ENCODE assay signal across 8 mouse cellular contexts in genomic region chr12:65036190-65036870, GRCm38 (mm10). TPM values are rescaled to one million over a fixed set of nuclear protein-coding genes. Genes with fewer than 3 reads are reported as not detected.
DNase-seq lines count a peak whose midpoint lies in the region; ATAC-seq and TF ChIP-seq lines count a peak whose summit lies in the region.

Gene Prpf39, plus strand, starts transcription at chr12:65036333.

- H3K36me3 ChIP-seq in hindbrain, postnatal 0 days (ENCODE audit: insufficient read depth, low read length), result no peaks in the 10 kb centered on the region

- peak within 1 kb of the TSS; percentile 72 for H3K4me2 ChIP-seq in hindbrain, postnatal 0 days (ENCODE audit: low read depth, low read length)

- no peaks in the 10 kb centered on the region for H3K27me3 ChIP-seq in hindbrain, postnatal 0 days (ENCODE audit: insufficient read depth, low read length)

- TF ChIP-seq CTCF in gastrocnemius, adult 2 months (IDR thresholded peaks at IDR 0.05), result no peak; the same call in 1 of the 2 replicates
- no peak for TF ChIP-seq CTCF in hindbrain, postnatal 0 days (IDR thresholded peaks at IDR 0.05; ENCODE audit: low read depth)
- TF ChIP-seq CTCF in left cerebral cortex, adult 2 months (IDR thresholded peaks at IDR 0.05), result no peak; the same call in 1 of the 2 replicates

- H3K9me3 ChIP-seq in hindbrain, postnatal 0 days (ENCODE audit: low read length), result no peaks in the 10 kb centered on the region

- H3K4me3 ChIP-seq in gastrocnemius, adult 2 months, result peak within 1 kb of the TSS; percentile 91
- H3K4me3 ChIP-seq in hindbrain, postnatal 0 days (ENCODE audit: low read length), result peak within 1 kb of the TSS; percentile 95
- H3K4me3 ChIP-seq in left cerebral cortex, adult 2 months, result peak within 1 kb of the TSS; percentile 68

- H3K9ac ChIP-seq in hindbrain, postnatal 0 days (replicated peaks; ENCODE audit: low read length), result peak within 1 kb of the TSS; percentile 88

- H3K4me1 ChIP-seq in hindbrain, postnatal 0 days (ENCODE audit: insufficient read depth, low read length), result peaks cover 14% of the 10 kb centered on the region; the same call in 1 of the 2 replicates

- H3K27ac ChIP-seq in gastrocnemius, adult 2 months, result peak within 1 kb of the TSS; percentile 98
- peak within 1 kb of the TSS; percentile 85 for H3K27ac ChIP-seq in hindbrain, postnatal 0 days
- peak within 1 kb of the TSS; percentile 84 for H3K27ac ChIP-seq in left cerebral cortex, adult 2 months

- intact Hi-C loops in gastrocnemius, adult 2 months (cut with DNase I), result loop anchor here (5.0 kb wide), 2 partner anchors 36 to 69 kb away; partner anchors contain the start of genes Fkbp3, Klhl28 and Togaram1
- intact Hi-C loops in left cerebral cortex, adult 2 months (cut with DNase I), result loop anchor here (5.0 kb wide), 1 partner anchor 36 kb away; the partner anchor contains the start of gene Fkbp3

- WGBS in hindbrain, postnatal 0 days, result 0% methylated on average over 64 of the region's 65 CpGs

- ATAC-seq in hindbrain, postnatal 0 days, result peak; percentile 96
- ATAC-seq in megakaryocyte, adult 5-6 weeks (ENCODE audit: poor library complexity, severe bottlenecking), result peak; percentile 77

- peak; percentile 67 for DNase-seq in WW6 (ENCODE audit: low read depth, low spot score)
- peak; percentile 78 to 93 for DNase-seq in cerebellum, postnatal 4 days (ENCODE audit: low spot score in 2 of 2)
- peak; percentile 96 for DNase-seq in gastrocnemius, adult 2 months
- peak; percentile 97 for DNase-seq in hindbrain, postnatal 0 days (ENCODE audit: low spot score)
- peak; percentile 93 to 94 for DNase-seq in left cerebral cortex, adult 2 months (ENCODE audit: extremely low spot score in 1 of 2, low spot score in 2 of 2)
- DNase-seq in right cerebral cortex, adult 2 months (ENCODE audit: low spot score in 2 of 2), result peak; percentile 89 to 92
- peak; percentile 92 for DNase-seq in urinary bladder, postnatal 14 days (ENCODE audit: low spot score)

RNA-seq across cellular contexts. Expression of gene Prpf39, which starts in this region (rescaled TPM):
- 10 to 100 TPM; 15.8 to 17.5 TPM for total RNA-seq in gastrocnemius, adult 2 months (2021)
- 27.2 and 28.9 TPM in 2 replicates for total RNA-seq in hindbrain, postnatal 0 days (2014; rRNA removed)
- polyA plus RNA-seq in hindbrain, postnatal 0 days (2015; fragmentation: Nextera tagmentation; extraction: Ambion mirVana), result 36.9 and 39.2 TPM in 2 replicates
- total RNA-seq in left cerebral cortex, adult 2 months (2021), result 10 to 100 TPM; 41.6 to 44.9 TPM
- 29.9 and 38.7 TPM in 2 replicates for total RNA-seq in megakaryocyte, adult 5-6 weeks (2015)
- 39.2 and 41.0 TPM in 2 replicates for total RNA-seq in megakaryocyte, adult 5-6 weeks (2017)

Comparison
In these comparisons a context has a peak if more than half of its experiments do, and no peak if none do; other contexts are left out.
1. Peak in every context shown above with its lines: DNase-seq, ATAC-seq, H3K4me3 ChIP-seq and H3K27ac ChIP-seq.